Mouse (Mus musculus): ENCODE measurements around the gene Gm20741.

Gm20741 gene

GRCm38 (mm10) chr16:88811827-88812226 lies at the start of gene Gm20741:
Gene Gm20741 (minus strand): TSS chr16:88812220.
- no peak for DNase-seq (ENCODE audit: low spot score in 2 of 2)

- DNase-seq (ENCODE audit: low spot score in 2 of 2) = no peak
Measured at GRCm38 (mm10) chr16:88851450-88851849, 39.4 kb upstream of the Gm20741 start.

GRCm38 (mm10) chr16:88848558-88848957 lies 36.5 kb upstream of the Gm20741 start:
- DNase-seq (ENCODE audit: low spot score in 2 of 2) = no peak

- no peak for DNase-seq (ENCODE audit: low spot score in 2 of 2)
Measured at GRCm38 (mm10) chr16:88847363-88847762, 35.3 kb upstream of the Gm20741 start.

GRCm38 (mm10) chr16:88826978-88827377 lies 15.0 kb upstream of the Gm20741 start:
- DNase-seq (ENCODE audit: low spot score in 2 of 2) = no peak

- DNase-seq (ENCODE audit: low spot score in 2 of 2) = no peak
Measured at GRCm38 (mm10) chr16:88826095-88826652, 14.2 kb upstream of the Gm20741 start, which contains the start of gene Krtap14. Gene Krtap14 (minus strand): TSS chr16:88826145.

GRCm38 (mm10) chr16:88823736-88824135 lies 11.7 kb upstream of the Gm20741 start:
- DNase-seq (ENCODE audit: low spot score in 2 of 2) = no peak

GRCm38 (mm10) chr16:88820066-88820465 lies 8.0 kb upstream of the Gm20741 start, which contains the start of gene Krtap15:
Gene Krtap15 (plus strand): TSS chr16:88820215.
- no peak for DNase-seq (ENCODE audit: low spot score in 2 of 2)

- DNase-seq (ENCODE audit: low spot score in 2 of 2) = no peak
Measured at GRCm38 (mm10) chr16:88786786-88787185, 25.2 kb downstream of the Gm20741 start.

- DNase-seq (ENCODE audit: low spot score in 2 of 2) = no peak
Measured at GRCm38 (mm10) chr16:88777596-88777995, 34.4 kb downstream of the Gm20741 start, which contains the start of gene Gm5965. Gene Gm5965 (plus strand): TSS chr16:88777896.

- DNase-seq (ENCODE audit: low spot score in 2 of 2) = no peak
Measured at GRCm38 (mm10) chr16:88774106-88774505, 37.9 kb downstream of the Gm20741 start, which contains the start of gene 2310057N15Rik. Gene 2310057N15Rik (minus strand): TSS chr16:88774206.

All from heart, adult 9 months (tissue).